Mouse (Mus musculus) adrenal gland, adult 2 months (tissue): ENCODE data around the gene Fkbp6. TPM values are rescaled to one million over a fixed set of nuclear protein-coding genes. Genes with fewer than 3 reads are reported as not detected.
A peak's percentile ranks its signal among the peaks of the same experiment; 100 is the strongest.

Source experiments
- DNase-seq: peaks from one replicate; pipeline ENCODE4 v3.0.0; 2021
- polyA plus RNA-seq: library from polyadenylated mRNA; depleted of rRNA; stranded (reverse); fragments of >200 nt; gene quantifications from 2 replicates; pipeline ENCODE4 v1.2.3, GENCODE M21; 2012
- total RNA-seq, 2 experiments: library from RNA; stranded (reverse); gene quantifications; 2 replicates each; pipeline ENCODE4 v1.2.3; 2021

Gene Fkbp6
- total and polyA plus RNA-seq, 3 experiments: not detected

- DNase-seq: no peak
These were observed 3.2 kb upstream of the Fkbp6 start, which contains the start of gene Trim50 for GRCm38 (mm10) chr5:135352995-135353394. Gene Trim50 (plus strand): TSS chr5:135353295.

GRCm38 (mm10) chr5:135351606-135352005, 1.8 kb upstream of the Fkbp6 start:
- no peak for DNase-seq

GRCm38 (mm10) chr5:135347511-135348011, 2.3 kb downstream of the Fkbp6 start:
- DNase-seq: no peak

GRCm38 (mm10) chr5:135346430-135346829, 3.4 kb downstream of the Fkbp6 start:
- DNase-seq: no peak

- no peak for DNase-seq
These were observed 3.9 kb downstream of the Fkbp6 start for GRCm38 (mm10) chr5:135345989-135346388.

GRCm38 (mm10) chr5:135337575-135337974, 12.3 kb downstream of the Fkbp6 start:
- DNase-seq: peak; percentile 60

GRCm38 (mm10) chr5:135331161-135331560, 18.7 kb downstream of the Fkbp6 start:
- no peak for DNase-seq

- DNase-seq: no peak
These were observed 19.6 kb downstream of the Fkbp6 start for GRCm38 (mm10) chr5:135330201-135330600.

GRCm38 (mm10) chr5:135329471-135329870, 20.4 kb downstream of the Fkbp6 start:
- no peak for DNase-seq

- no peak for DNase-seq
These were observed 23.7 kb downstream of the Fkbp6 start for GRCm38 (mm10) chr5:135326121-135326659.

- no peak for DNase-seq
These were observed 27.6 kb downstream of the Fkbp6 start for GRCm38 (mm10) chr5:135322197-135322596.

- DNase-seq: no peak
These were observed 30.0 kb downstream of the Fkbp6 start for GRCm38 (mm10) chr5:135319856-135320255.

GRCm38 (mm10) chr5:135316177-135316576, 33.7 kb downstream of the Fkbp6 start:
- no peak for DNase-seq

- DNase-seq: no peak
These were observed 43.4 kb downstream of the Fkbp6 start for GRCm38 (mm10) chr5:135306321-135306965.

- no peak for DNase-seq
These were observed 47.4 kb downstream of the Fkbp6 start for GRCm38 (mm10) chr5:135302454-135302853.

GRCm38 (mm10) chr5:135301916-135302315, 47.9 kb downstream of the Fkbp6 start:
- no peak for DNase-seq

GRCm38 (mm10) chr5:135292001-135292400, 57.8 kb downstream of the Fkbp6 start:
- DNase-seq: no peak

- DNase-seq: no peak
These were observed 58.7 kb downstream of the Fkbp6 start for GRCm38 (mm10) chr5:135291193-135291592.

GRCm38 (mm10) chr5:135290703-135291102, 59.1 kb downstream of the Fkbp6 start:
- DNase-seq: no peak

- DNase-seq: no peak
These were observed 62.9 kb downstream of the Fkbp6 start for GRCm38 (mm10) chr5:135286926-135287325.

GRCm38 (mm10) chr5:135286185-135286584, 63.7 kb downstream of the Fkbp6 start:
- DNase-seq: peak; percentile 84

GRCm38 (mm10) chr5:135285211-135285610, 64.6 kb downstream of the Fkbp6 start:
- DNase-seq: no peak

- no peak for DNase-seq
These were observed 69.6 kb downstream of the Fkbp6 start for GRCm38 (mm10) chr5:135280226-135280625.

- no peak for DNase-seq
These were observed 73.2 kb downstream of the Fkbp6 start for GRCm38 (mm10) chr5:135276597-135276996.
